Mouse (Mus musculus) cerebellum, adult 2 months (tissue): ENCODE measurements at regions not wholly inside any gene's neighbourhood (a gene's known extent, or its start where the extent isn't known, plus 50 kb on each side); places are given as distances from the start of the nearest gene placed in this dataset.

Source experiments
- CTCF ChIP-seq: fragments of 200-500 bp; IDR thresholded peaks from 2 replicates; pipeline ENCODE4 v1.5.1; 2011; ENCODE audit warnings: low read depth, mild to moderate bottlenecking, control low read depth, low read length, moderate library complexity, borderline replicate concordance; ENCODE audit not compliant: insufficient read depth
- POLR2A ChIP-seq: fragments of 200-500 bp; IDR thresholded peaks from 2 replicates; pipeline ENCODE4 v1.6.1; 2011; ENCODE audit warnings: low read length, control low read depth, borderline replicate concordance; ENCODE audit not compliant: insufficient read depth

DNA sequence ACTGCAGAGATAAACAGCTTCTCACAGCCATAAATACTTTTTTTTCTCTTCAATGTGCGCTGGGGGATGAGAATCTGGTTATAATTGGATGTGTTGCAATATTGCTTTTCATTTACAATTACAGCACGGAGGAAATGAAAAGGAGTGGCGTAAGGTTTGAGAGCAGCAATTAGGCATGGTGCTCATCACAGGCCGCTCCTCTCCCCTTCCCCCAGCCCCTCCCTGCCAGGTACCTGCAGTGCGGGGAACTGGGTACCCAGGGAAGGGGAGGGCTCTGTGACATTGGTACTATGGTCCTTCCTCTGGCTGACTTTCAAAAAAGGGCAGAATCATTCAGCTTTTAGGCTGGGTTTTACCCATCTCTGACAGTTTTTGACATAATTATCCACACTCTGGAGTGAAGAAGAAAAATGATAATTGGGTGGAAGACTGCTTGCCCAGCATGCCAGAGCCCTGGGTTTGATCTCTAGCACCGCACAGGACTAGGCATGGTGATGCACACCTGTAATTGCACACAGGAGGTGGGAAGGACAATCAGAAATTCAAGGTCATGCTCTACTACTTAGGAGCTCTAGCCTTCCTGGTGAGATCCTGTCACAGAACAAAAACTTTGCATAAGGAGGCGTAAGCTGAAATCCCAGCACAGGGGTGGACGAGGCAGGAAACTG is 59.1 kb upstream of the Ercc4 start:
- TF ChIP-seq CTCF = no peak
- TF ChIP-seq POLR2A = no peak
